Mouse (Mus musculus): Measurements from ENCODE around the gene Glrx3.

Glrx3 gene

DNA sequence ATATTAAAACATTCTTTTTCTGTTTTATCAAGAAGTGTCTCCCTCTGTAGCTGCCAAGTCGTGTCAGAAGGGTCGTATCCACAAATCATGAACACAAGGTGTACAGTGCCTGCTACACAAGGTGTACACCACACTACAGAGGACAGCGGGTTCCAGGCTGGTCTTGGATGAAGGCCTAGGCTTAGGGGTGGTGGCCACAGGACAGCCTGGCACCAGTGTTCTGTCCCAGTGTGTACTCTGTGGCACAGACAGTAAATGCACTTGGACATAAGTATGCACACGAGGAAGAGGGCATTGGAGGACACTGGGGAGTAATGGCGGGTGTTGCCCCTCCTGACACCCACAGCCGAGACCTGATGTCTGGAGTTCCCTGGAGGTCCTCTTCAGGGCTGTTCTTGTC is 34.7 kb downstream of the Glrx3 start:
- DNase-seq (ENCODE audit: low spot score): no peak

GRCm38 (mm10) chr7:137477950-137478620 is 40.7 kb downstream of the Glrx3 start:
- DNase-seq (ENCODE audit: low spot score): peak; percentile 97

DNA sequence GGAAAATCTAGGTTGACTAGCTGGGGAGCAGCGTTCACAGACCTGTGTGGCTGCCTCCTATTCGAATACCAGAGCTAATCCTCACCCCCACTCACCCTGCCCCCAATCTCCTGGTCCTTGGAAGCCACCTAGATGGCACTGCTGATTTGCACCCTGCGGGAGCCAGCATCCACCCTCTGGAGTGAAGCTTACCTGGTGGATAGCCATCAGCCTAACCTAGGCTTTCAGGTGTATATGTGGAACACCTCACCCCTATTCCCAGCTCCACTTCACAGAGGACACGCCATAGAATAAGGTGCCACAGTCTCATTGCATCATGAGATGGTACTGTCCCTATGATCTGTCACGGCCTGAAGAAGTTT is 41.2 kb downstream of the Glrx3 start:
- no peak for DNase-seq (ENCODE audit: low spot score)

GRCm38 (mm10) chr7:137480839-137481238 is 43.4 kb downstream of the Glrx3 start:
- no peak for DNase-seq (ENCODE audit: low spot score)

DNA sequence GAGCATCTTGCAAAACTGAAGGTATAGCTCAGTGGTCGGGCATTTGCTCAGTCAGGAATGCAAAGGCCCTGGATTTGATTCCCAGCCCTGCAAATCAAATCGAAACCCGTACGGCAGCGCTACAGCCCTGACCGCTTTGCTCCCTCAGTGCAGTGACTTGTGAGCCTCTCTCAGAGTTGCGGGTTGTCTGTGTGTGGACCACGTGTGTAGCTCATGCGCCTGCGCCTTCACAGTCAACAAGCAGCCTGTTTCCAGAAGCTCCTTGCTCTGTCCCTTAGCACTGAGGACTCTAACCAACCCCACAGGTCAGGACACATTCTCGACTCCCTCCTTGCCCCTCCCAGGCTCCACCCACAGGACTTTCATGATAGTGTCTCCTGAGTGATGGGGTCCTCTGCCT is 46.6 kb downstream of the Glrx3 start:
- no peak for DNase-seq (ENCODE audit: low spot score)

DNA sequence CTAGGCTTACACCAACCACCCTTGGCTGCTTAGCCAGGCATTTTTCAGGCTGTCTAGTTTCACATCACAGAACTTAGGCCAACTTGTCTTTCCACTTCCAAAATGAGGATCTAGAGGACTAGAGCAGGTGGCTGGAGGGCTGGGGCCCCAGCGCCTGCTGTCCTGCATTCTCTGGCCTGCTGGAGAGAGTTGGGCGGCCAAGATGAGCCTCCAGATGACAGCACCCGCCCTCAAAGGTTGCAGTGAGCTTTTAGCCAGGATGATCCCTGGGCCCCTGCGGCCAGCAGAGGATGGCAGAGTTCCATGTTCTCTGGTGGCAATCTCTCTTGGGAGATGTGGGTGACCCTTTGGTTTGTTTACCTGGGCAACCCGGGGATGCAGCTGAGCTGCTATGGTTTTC is 51.0 kb downstream of the Glrx3 start:
- DNase-seq (ENCODE audit: low spot score): no peak

DNA sequence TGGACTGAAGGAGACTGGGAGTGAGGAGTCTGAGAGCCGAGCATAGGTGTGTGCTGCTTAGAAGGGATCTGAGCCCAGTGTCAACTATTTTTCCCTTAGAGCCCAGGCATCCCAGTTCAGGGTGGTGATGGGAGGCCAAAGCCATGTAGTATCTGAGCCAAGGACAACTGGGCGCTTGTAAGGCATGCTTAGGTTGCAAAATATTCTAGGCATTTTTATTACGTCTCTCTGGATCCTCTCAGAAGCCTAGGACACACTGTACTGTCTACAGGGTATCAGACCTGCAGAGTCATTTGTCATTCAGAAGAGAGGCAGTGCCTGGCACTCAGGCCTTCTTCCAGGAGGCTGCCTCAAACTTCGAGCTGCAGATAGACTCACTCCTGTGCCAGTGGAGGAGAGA is 53.3 kb downstream of the Glrx3 start:
- no peak for DNase-seq (ENCODE audit: low spot score)

DNA sequence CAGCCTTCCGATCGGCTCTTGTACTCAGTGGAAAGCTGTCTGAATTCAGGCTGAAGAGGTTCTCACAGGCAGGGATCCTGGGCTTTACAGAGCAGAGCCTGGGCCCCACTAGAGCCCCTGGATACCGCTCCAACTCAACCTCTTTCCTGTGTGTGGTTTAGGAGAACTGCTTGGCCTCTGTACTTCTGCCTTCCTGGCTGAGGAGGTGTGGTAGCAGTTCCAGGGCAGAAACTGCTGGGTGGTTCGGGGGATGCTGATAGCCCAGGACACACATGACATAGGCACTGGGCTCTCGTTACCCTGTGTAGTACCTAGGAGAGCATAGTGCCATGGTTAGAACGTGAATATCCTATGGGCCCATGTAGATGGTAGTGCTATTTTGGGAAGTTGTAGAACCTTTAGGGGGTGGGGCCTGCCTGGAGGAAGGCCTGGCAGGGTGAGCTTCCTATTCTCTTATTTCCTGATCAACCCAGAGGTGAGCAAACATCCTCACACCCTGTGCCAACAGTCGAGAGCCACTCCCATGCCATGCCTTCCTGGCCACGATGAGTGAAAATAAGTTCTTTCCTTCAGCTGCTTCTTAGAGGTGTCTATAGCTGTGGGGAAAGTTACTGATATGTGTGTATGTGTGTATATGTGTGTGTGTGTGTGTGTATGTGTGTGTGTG is 55.0 kb downstream of the Glrx3 start:
- DNase-seq (ENCODE audit: low spot score): no peak

GRCm38 (mm10) chr7:137498736-137499135 is 61.3 kb downstream of the Glrx3 start:
- DNase-seq (ENCODE audit: low spot score): no peak

GRCm38 (mm10) chr7:137517588-137517987 is 80.2 kb downstream of the Glrx3 start:
- no peak for DNase-seq (ENCODE audit: low spot score)

GRCm38 (mm10) chr7:137518028-137518576 is 80.7 kb downstream of the Glrx3 start:
- no peak for DNase-seq (ENCODE audit: low spot score)
